Mouse (Mus musculus): ENCODE results near the gene Acta2.

DNA sequence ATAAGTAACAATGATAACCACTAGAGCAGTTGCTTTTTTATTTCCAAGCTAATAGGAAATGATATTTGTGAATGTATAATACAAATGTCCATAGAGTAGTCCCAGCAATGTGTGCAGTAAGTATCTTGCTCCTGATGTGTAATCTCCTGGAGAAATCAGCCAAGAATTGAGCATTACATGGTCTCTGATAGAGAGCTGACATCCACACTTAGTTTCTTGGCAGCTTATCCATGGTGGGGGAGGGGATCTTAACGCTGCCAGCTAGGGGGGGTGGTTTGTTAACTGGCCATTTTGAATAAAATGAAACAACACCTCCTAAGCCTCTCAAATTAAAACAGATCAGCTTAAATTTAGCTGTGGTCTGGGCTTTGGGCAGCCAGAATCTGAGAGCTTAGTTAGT, 13.6 kb upstream of the Acta2 start:
- TF ChIP-seq CTCF (IDR thresholded peaks at IDR 0.05; ENCODE audit: extremely low read depth, insufficient read depth, low read length) (no peak), POLR2A (IDR thresholded peaks at IDR 0.05; ENCODE audit: extremely low read depth, insufficient read depth, low read length) (no peak)
